Mouse (Mus musculus): ENCODE measurements around the gene 1700056E22Rik. TPM values are rescaled to one million over a fixed set of nuclear protein-coding genes. Genes with fewer than 3 reads are reported as not detected.

The 1700056E22Rik gene
- polyA plus RNA-seq, 1 experiment from 2014 or later: 1.7 TPM

Other genes with a start within 250 kb of the 1700056E22Rik start
- 7.1 and 7.4 TPM in 2 replicates for gene Dusp10, start 21.0 kb downstream of the 1700056E22Rik start, polyA plus RNA-seq (2015; fragmentation: Nextera tagmentation; extraction: Ambion mirVana)